Mouse (Mus musculus): Measurements from ENCODE around the gene Wbp1. TPM values are rescaled to one million over a fixed set of nuclear protein-coding genes. Genes with fewer than 3 reads are reported as not detected.
A peak's percentile ranks its signal among the peaks of the same experiment; 100 is the strongest.

Gene Wbp1
- total and polyA plus RNA-seq, 3 experiments: 42.4 to 72.8 TPM; not detected in 1

GRCm38 (mm10) chr6:83074979-83075378, 46.4 kb downstream of the Wbp1 start:
- Histone ChIP-seq H3K4me3 (ENCODE audit: control insufficient read depth in 1 of 2, insufficient read depth in 1 of 2, low read depth in 2 of 2, low read length in 2 of 2) (no peak overlapping the region), H3K79me2 (ENCODE audit: control insufficient read depth, insufficient read depth, low read length, poor library complexity) (peaks cover 11% of the 10 kb centered on the region), H3K36me3 (ENCODE audit: control insufficient read depth in 1 of 2, insufficient read depth in 2 of 2, low read length in 2 of 2) (peaks cover 0 to 9% of the 10 kb centered on the region in 2 experiments; a peak in 2 of 4 replicates), H3K9ac (ENCODE audit: control insufficient read depth, low read depth, low read length, poor library complexity, severe bottlenecking) (no peak overlapping the region), H3K27me3 (ENCODE audit: control insufficient read depth in 1 of 2, insufficient read depth in 2 of 2, low read length in 2 of 2) (no peaks in the 10 kb centered on the region), H3K27ac (ENCODE audit: control insufficient read depth, low read depth, low read length) (no peak overlapping the region), H3K9me3 (replicated peaks; ENCODE audit: insufficient read depth, low read length) (no peaks in the 10 kb centered on the region), H3K4me1 (ENCODE audit: control insufficient read depth in 1 of 2, insufficient read depth in 2 of 2, low read length in 2 of 2) (peaks cover 0 to 13% of the 10 kb centered on the region in 2 experiments; a peak in 2 of 4 replicates)
- TF ChIP-seq TCF12 (IDR thresholded peaks at IDR 0.05; ENCODE audit: low read depth, low read length) (no peak), RAD21 (IDR thresholded peaks at IDR 0.05; ENCODE audit: low read depth, low read length) (peak; percentile 58), SMC3 (IDR thresholded peaks at IDR 0.05; ENCODE audit: low read depth, low read length) (peak; percentile 62), ZNF384 (IDR thresholded peaks at IDR 0.05; ENCODE audit: low read depth, low read length) (peak; percentile 85), MXI1 (IDR thresholded peaks at IDR 0.05; ENCODE audit: low read depth, low read length) (no peak), CTCF (IDR thresholded peaks at IDR 0.05 in 2 of 3, conservative IDR thresholded peaks at IDR 0.05 in 1 of 3; ENCODE audit: control insufficient read depth in 1 of 3, insufficient read depth in 1 of 3, low read depth in 2 of 3, low read length in 3 of 3, poor library complexity in 1 of 3, severe bottlenecking in 1 of 3) (peak; percentile 26 to 65 (median 44); a peak in 5 of 6 replicates), POLR2AphosphoS5 (IDR thresholded peaks at IDR 0.05; ENCODE audit: borderline replicate concordance, low read depth, low read length) (no peak), MEF2A (IDR thresholded peaks at IDR 0.05; ENCODE audit: extremely low read depth, insufficient replicate concordance, low read depth, low read length, poor library complexity, severe bottlenecking) (no peak), E2F4 (IDR thresholded peaks at IDR 0.05; ENCODE audit: borderline replicate concordance, low read depth, low read length) (no peak), POLR2A (IDR thresholded peaks at IDR 0.05; ENCODE audit: control insufficient read depth in 1 of 2, insufficient read depth in 1 of 2, low read depth in 1 of 2, low read length in 2 of 2, poor library complexity in 1 of 2) (no peak), JUND (IDR thresholded peaks at IDR 0.05; ENCODE audit: low read depth, low read length) (no peak), TAL1 (IDR thresholded peaks at IDR 0.05; ENCODE audit: low read length) (no peak), EP300 (IDR thresholded peaks at IDR 0.05; ENCODE audit: low read depth in 1 of 2, low read length in 2 of 2) (no peak), ZC3H11A (IDR thresholded peaks at IDR 0.05; ENCODE audit: low read depth, low read length) (peak; percentile 36; the same call in 1 of the 2 replicates), GATA1 (IDR thresholded peaks at IDR 0.05; ENCODE audit: low read depth, low read length) (0 out of 2 replicates have a peak, but pooled peaks have one; percentile 32)
- peak; percentile 73 for DNase-seq (ENCODE audit: low read depth, low spot score)

- H3K79me2 ChIP-seq (ENCODE audit: control insufficient read depth, insufficient read depth, low read length, poor library complexity): no peaks in the 10 kb centered on the region
- TF ChIP-seq MEF2A (IDR thresholded peaks at IDR 0.05; ENCODE audit: extremely low read depth, insufficient replicate concordance, low read depth, low read length, poor library complexity, severe bottlenecking) (no peak), EP300 (IDR thresholded peaks at IDR 0.05; ENCODE audit: low read depth in 1 of 2, low read length in 2 of 2) (no peak), GATA1 (IDR thresholded peaks at IDR 0.05; ENCODE audit: low read depth, low read length) (no peak), ZNF384 (IDR thresholded peaks at IDR 0.05; ENCODE audit: low read depth, low read length) (no peak), RCOR1 (IDR thresholded peaks at IDR 0.05; ENCODE audit: low read depth, low read length) (no peak), TAL1 (IDR thresholded peaks at IDR 0.05; ENCODE audit: low read length) (no peak), POLR2AphosphoS2 (IDR thresholded peaks at IDR 0.05; ENCODE audit: low read length) (no peak), HCFC1 (IDR thresholded peaks at IDR 0.05; ENCODE audit: low read depth, low read length) (no peak), TCF12 (IDR thresholded peaks at IDR 0.05; ENCODE audit: low read depth, low read length) (no peak), USF2 (IDR thresholded peaks at IDR 0.05; ENCODE audit: borderline replicate concordance in 1 of 2, insufficient read depth in 1 of 2, low read depth in 1 of 2, low read length in 2 of 2) (no peak), ZKSCAN1 (IDR thresholded peaks at IDR 0.05; ENCODE audit: low read depth, low read length) (no peak), USF1 (IDR thresholded peaks at IDR 0.05; ENCODE audit: low read depth, low read length) (no peak), MAZ (IDR thresholded peaks at IDR 0.05; ENCODE audit: low read depth, low read length) (no peak)
- no peaks in the 10 kb centered on the region for H3K36me3 ChIP-seq (ENCODE audit: control insufficient read depth in 1 of 2, insufficient read depth in 2 of 2, low read length in 2 of 2)
- no peaks in the 10 kb centered on the region for H3K27me3 ChIP-seq (ENCODE audit: control insufficient read depth in 1 of 2, insufficient read depth in 2 of 2, low read length in 2 of 2)
- H3K9ac ChIP-seq (ENCODE audit: control insufficient read depth, low read depth, low read length, poor library complexity, severe bottlenecking): no peak overlapping the region
- no peaks in the 10 kb centered on the region for H3K9me3 ChIP-seq (replicated peaks; ENCODE audit: insufficient read depth, low read length)
- no peaks in the 10 kb centered on the region for H3K4me1 ChIP-seq (ENCODE audit: control insufficient read depth in 1 of 2, insufficient read depth in 2 of 2, low read length in 2 of 2)
- no peak overlapping the region for H3K27ac ChIP-seq (ENCODE audit: control insufficient read depth, low read depth, low read length)
- H3K4me3 ChIP-seq (ENCODE audit: control insufficient read depth in 1 of 2, insufficient read depth in 1 of 2, low read depth in 2 of 2, low read length in 2 of 2): no peak overlapping the region
- DNase-seq (ENCODE audit: low read depth, low spot score): no peak
These were observed 50.1 kb downstream of the Wbp1 start for GRCm38 (mm10) chr6:83071220-83071619.

All from MEL (cell line).